Comparison of ENCODE assay signal across 8 mouse cellular contexts in the genomic region with DNA sequence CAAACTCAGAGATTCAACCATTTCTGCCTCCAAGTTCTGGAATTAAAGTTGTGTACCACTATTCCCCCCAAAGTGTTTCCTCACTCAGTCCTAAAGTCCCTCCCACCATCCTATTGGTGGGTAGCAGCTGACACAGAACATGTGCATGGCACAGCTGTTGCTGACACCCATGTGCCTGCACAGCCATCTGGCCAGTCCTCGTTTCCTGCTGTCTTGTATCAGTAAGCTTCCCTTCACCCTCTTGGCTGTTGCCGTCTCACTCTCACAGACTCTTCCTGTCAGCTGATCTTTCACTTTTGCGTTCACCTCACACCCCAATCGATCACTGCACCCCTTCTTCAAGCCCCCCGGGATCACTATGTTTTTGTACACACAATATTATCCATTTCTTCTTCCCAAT. TPM values are rescaled to one million over a fixed set of nuclear protein-coding genes. Genes with fewer than 3 reads are reported as not detected.
DNase-seq lines count a peak whose midpoint lies in the region; ATAC-seq and TF ChIP-seq lines count a peak whose summit lies in the region.

No protein-coding gene starts in this region.

- no peak overlapping the region for H3K9ac ChIP-seq in liver, embryonic 11.5 days (ENCODE audit: low read depth, low read length)
- H3K9ac ChIP-seq in forebrain, embryonic 14.5 days (ENCODE audit: low read length), result no peak overlapping the region

- no peak overlapping the region for H3K4me3 ChIP-seq in liver, embryonic 11.5 days (ENCODE audit: low read depth, low read length)
- no peak overlapping the region for H3K4me3 ChIP-seq in forebrain, embryonic 14.5 days (ENCODE audit: low read depth, low read length)
- H3K4me3 ChIP-seq in myocyte, result no peak overlapping the region

- H3K27me3 ChIP-seq in liver, embryonic 11.5 days (replicated peaks; ENCODE audit: control insufficient read depth, insufficient read depth, low read length), result no peaks in the 10 kb centered on the region
- no peaks in the 10 kb centered on the region for H3K27me3 ChIP-seq in forebrain, embryonic 14.5 days (replicated peaks; ENCODE audit: control insufficient read depth, insufficient read depth, low read length)
- H3K27me3 ChIP-seq in myocyte (ENCODE audit: control insufficient read depth, insufficient read depth, insufficient read length), result no peaks in the 10 kb centered on the region

- H3ac ChIP-seq in myocyte (ENCODE audit: control insufficient read depth, insufficient read length), result no peak overlapping the region

- H3K79me2 ChIP-seq in myocyte (ENCODE audit: control insufficient read depth, insufficient read depth), result no peaks in the 10 kb centered on the region

- no peak overlapping the region for H3K4me2 ChIP-seq in liver, embryonic 11.5 days
- no peak overlapping the region for H3K4me2 ChIP-seq in forebrain, embryonic 14.5 days (ENCODE audit: low read length)
- no peak overlapping the region for H3K4me2 ChIP-seq in myocyte (ENCODE audit: low read depth)

- peaks cover 25% of the 10 kb centered on the region for H3K4me1 ChIP-seq in liver, embryonic 11.5 days (replicated peaks; ENCODE audit: control insufficient read depth, insufficient read depth, low read length)
- H3K4me1 ChIP-seq in forebrain, embryonic 14.5 days (ENCODE audit: control insufficient read depth, insufficient read depth, low read length), result no peaks in the 10 kb centered on the region

- DNase-seq in liver, embryonic 11.5 days (ENCODE audit: low spot score), result no peak
- DNase-seq in liver, result no peak
- peak; percentile 75 for DNase-seq in forebrain, embryonic 14.5 days (ENCODE audit: low spot score)
- DNase-seq in layer of hippocampus, postnatal 36 days, result peak; percentile 78 to 85
- no peak for DNase-seq in adrenal gland, adult 18-20 months (ENCODE audit: low spot score in 2 of 2)
- DNase-seq in cerebellum, adult 9-11 months, result no peak
- no peak for DNase-seq in kidney, adult 11 months

- TF ChIP-seq POLR2A in myocyte (IDR thresholded peaks at IDR 0.05; ENCODE audit: insufficient read length, low read depth), result peak; percentile 44

- H3K27ac ChIP-seq in liver, embryonic 11.5 days (ENCODE audit: low read depth, low read length), result no peak overlapping the region
- H3K27ac ChIP-seq in forebrain, embryonic 14.5 days (ENCODE audit: low read depth, low read length), result no peak overlapping the region

- peaks cover 9% of the 10 kb centered on the region for H3K36me3 ChIP-seq in liver, embryonic 11.5 days (ENCODE audit: control insufficient read depth, insufficient read depth, low read length)
- H3K36me3 ChIP-seq in forebrain, embryonic 14.5 days (ENCODE audit: control insufficient read depth, insufficient read depth, low read length), result peaks cover 29% of the 10 kb centered on the region
- H3K36me3 ChIP-seq in myocyte (ENCODE audit: control insufficient read depth, insufficient read depth), result peaks cover 16% of the 10 kb centered on the region

- ATAC-seq in liver, embryonic 11.5 days (replicated peaks; ENCODE audit: low FRiP score), result peak; percentile 46; the same call in 1 of the 2 replicates
- ATAC-seq in forebrain, embryonic 14.5 days, result peak; percentile 79

- H3K9me3 ChIP-seq in liver, embryonic 11.5 days (ENCODE audit: control insufficient read depth, low read length), result no peaks in the 10 kb centered on the region
- no peaks in the 10 kb centered on the region for H3K9me3 ChIP-seq in forebrain, embryonic 14.5 days (replicated peaks; ENCODE audit: control insufficient read depth, low read length)

- WGBS in liver, embryonic 11.5 days, result 39% methylated on average over 5 of the region's 5 CpGs
- WGBS in forebrain, embryonic 14.5 days, result 60% methylated on average over 5 of the region's 5 CpGs

TF ChIP-seq in myocyte, 11 proteins besides CTCF, POLR2A, EP300 and RAD21:
- TF ChIP-seq MYOD1 (IDR thresholded peaks at IDR 0.05; ENCODE audit: control insufficient read depth in 1 of 3, insufficient read length in 2 of 3, low read depth in 2 of 3) (peak; percentile 40 to 99 (median 99)), MYOG (IDR thresholded peaks at IDR 0.05; ENCODE audit: control insufficient read depth in 1 of 3, insufficient read depth in 1 of 3, insufficient read length in 2 of 3, low read depth in 2 of 3) (peak; percentile 97 to 100 (median 99)), CEBPB (IDR thresholded peaks at IDR 0.05; ENCODE audit: insufficient read depth, poor library complexity, severe bottlenecking) (no peak), POLR2AphosphoS2 (IDR thresholded peaks at IDR 0.05; ENCODE audit: insufficient read length, low read depth) (peak; percentile 93), TCF12 (IDR thresholded peaks at IDR 0.05; ENCODE audit: insufficient read depth, poor library complexity, severe bottlenecking) (peak; percentile 91), REST (IDR thresholded peaks at IDR 0.05; ENCODE audit: insufficient read depth, insufficient read length) (no peak), E2F4 (IDR thresholded peaks at IDR 0.05; ENCODE audit: insufficient read depth) (no peak), SRF (IDR thresholded peaks at IDR 0.05; ENCODE audit: control insufficient read depth, insufficient read length, low read depth) (no peak), USF1 (IDR thresholded peaks at IDR 0.05; ENCODE audit: low read depth) (peak; percentile 1), MAX (IDR thresholded peaks at IDR 0.05; ENCODE audit: low read depth) (no peak), TCF3 (IDR thresholded peaks at IDR 0.05; ENCODE audit: insufficient read length, low read depth) (peak; percentile 98)
TF ChIP-seq in myocyte: peak in this region for 6.

RNA-seq across cellular contexts. Expression of gene Zfp687, which starts 12.5 kb away (rescaled TPM):
- 20.2 and 23.7 TPM in 2 replicates for polyA plus RNA-seq in liver, embryonic 11.5 days (2014; fragmentation: Nextera tagmentation; extraction: Ambion mirVana)
- polyA plus RNA-seq in forebrain, embryonic 14.5 days (2014; fragmentation: Nextera tagmentation; extraction: Ambion mirVana), result 16.4 and 21.8 TPM in 2 replicates
- total RNA-seq in layer of hippocampus, postnatal 36 days (2021), result 10 to 100 TPM; 20.3 to 22.4 TPM
- polyA plus RNA-seq in myocyte (2012; fragmentation: generic; extraction: Trizol), result 11.5 TPM
- total RNA-seq in adrenal gland, adult 18-20 months (2021), result 10 to 100 TPM; 22.7 to 26.1 TPM

RNA-seq across cellular contexts. Expression of gene Psmd4, which starts 14.7 kb away (rescaled TPM):
- polyA plus RNA-seq in liver, embryonic 11.5 days (2014; fragmentation: Nextera tagmentation; extraction: Ambion mirVana), result 290 and 304 TPM in 2 replicates
- polyA plus RNA-seq in forebrain, embryonic 14.5 days (2014; fragmentation: Nextera tagmentation; extraction: Ambion mirVana), result 293 and 334 TPM in 2 replicates
- total RNA-seq in layer of hippocampus, postnatal 36 days (2021), result 100 to 1,000 TPM; 148 to 177 TPM
- polyA plus RNA-seq in myocyte (2012; fragmentation: generic; extraction: Trizol), result 338 TPM
- 100 to 1,000 TPM; 267 to 274 TPM for total RNA-seq in adrenal gland, adult 18-20 months (2021)

RNA-seq across cellular contexts. Expression of gene Pi4kb, which starts 53.2 kb away (rescaled TPM):
- 17.0 and 20.5 TPM in 2 replicates for polyA plus RNA-seq in liver, embryonic 11.5 days (2014; fragmentation: Nextera tagmentation; extraction: Ambion mirVana)
- polyA plus RNA-seq in forebrain, embryonic 14.5 days (2014; fragmentation: Nextera tagmentation; extraction: Ambion mirVana), result 28.8 and 31.0 TPM in 2 replicates
- 10 to 100 TPM; 55.3 to 61.2 TPM for total RNA-seq in layer of hippocampus, postnatal 36 days (2021)
- polyA plus RNA-seq in myocyte (2012; fragmentation: generic; extraction: Trizol), result 44.9 TPM
- total RNA-seq in adrenal gland, adult 18-20 months (2021), result 10 to 100 TPM; 62.9 to 65.3 TPM

Comparison
In these comparisons a context has a peak if more than half of its experiments do, and no peak if none do; other contexts are left out.
1. DNase-seq: peak in forebrain, embryonic 14.5 days (single experiment) and layer of hippocampus, postnatal 36 days (2 of 2); none in liver, embryonic 11.5 days (single experiment), liver (single experiment), adrenal gland, adult 18-20 months (0 of 2), cerebellum, adult 9-11 months (single experiment) and kidney, adult 11 months (single experiment).